Mouse (Mus musculus): ENCODE measurements at regions not wholly inside any gene's neighbourhood (a gene's known extent, or its start where the extent isn't known, plus 50 kb on each side); places are given as distances from the start of the nearest gene placed in this dataset.

DNA sequence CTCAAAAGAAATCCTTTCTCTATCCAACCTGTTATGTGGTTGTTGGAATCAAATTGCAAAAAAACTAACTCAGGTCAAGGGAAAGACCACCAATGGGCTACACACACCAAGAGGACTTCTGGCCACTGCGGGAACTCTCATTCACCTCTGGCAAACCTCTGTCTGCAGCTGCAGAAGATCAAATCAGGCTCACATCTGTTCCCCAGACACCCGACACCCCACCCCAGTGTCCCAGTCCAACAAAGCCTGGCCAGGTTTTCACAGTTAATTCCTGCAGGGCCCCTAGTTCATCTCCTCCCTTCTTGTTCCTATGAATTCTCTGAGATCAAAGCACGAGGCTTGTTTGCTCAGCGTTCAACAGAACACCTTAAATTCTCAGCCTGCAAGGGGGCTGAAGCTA, 82.0 kb upstream of the Rgma start:
- TF ChIP-seq CTCF (IDR thresholded peaks at IDR 0.05; ENCODE audit: control insufficient read depth, insufficient read depth, insufficient read length) (no peak), MAX (IDR thresholded peaks at IDR 0.05) (no peak), MYOD1 (IDR thresholded peaks at IDR 0.05; ENCODE audit: control insufficient read depth, insufficient read length, low read depth) (no peak)
